8 mouse cellular contexts compared by ENCODE assay signal in genomic region chr5:65130528-65131210, GRCm38 (mm10). TPM values are rescaled to one million over a fixed set of nuclear protein-coding genes. Genes with fewer than 3 reads are reported as not detected.
DNase-seq lines count a peak whose midpoint lies in the region; ATAC-seq lines count a peak whose summit lies in the region.
"Had no signal": no experiment of that assay in that cellular context is flagged by ENCODE, and none has a peak within 500 bp of the region (broad histone marks: within the 10 kb centered on the region; RNA-seq: fewer than 3 reads in every experiment).

No protein-coding gene starts in this region.

- no peak for DNase-seq in liver, embryonic 11.5 days (ENCODE audit: low spot score)
- no peak for DNase-seq in liver
- DNase-seq in intestine, embryonic 14.5 days (ENCODE audit: low spot score) = peak; percentile 73
- DNase-seq in c-Kit-positive CD71-positive TER-119-positive erythroid progenitor cells, embryonic 14.5 days (ENCODE audit: low spot score) = no peak
- DNase-seq in spleen, adult 18-20 months = no peak

- H3K36me3 ChIP-seq in liver, embryonic 11.5 days (ENCODE audit: control insufficient read depth, insufficient read depth, low read length) = no peaks in the 10 kb centered on the region
- no peaks in the 10 kb centered on the region for H3K36me3 ChIP-seq in embryonic facial prominence, embryonic 12.5 days
- no peaks in the 10 kb centered on the region for H3K36me3 ChIP-seq in intestine, embryonic 14.5 days (ENCODE audit: control insufficient read depth, insufficient read depth, low read length)
- H3K36me3 ChIP-seq in midbrain, embryonic 13.5 days = no peaks in the 10 kb centered on the region

- H3K4me3 ChIP-seq in liver, embryonic 11.5 days (ENCODE audit: low read depth, low read length) = peak overlapping the region; percentile 21
- peak overlapping the region; percentile 41 for H3K4me3 ChIP-seq in embryonic facial prominence, embryonic 12.5 days
- H3K4me3 ChIP-seq in intestine, embryonic 14.5 days (ENCODE audit: low read depth, low read length) = peak overlapping the region; percentile 47
- H3K4me3 ChIP-seq in midbrain, embryonic 13.5 days (replicated peaks) = peak overlapping the region; percentile 62

- no peaks in the 10 kb centered on the region for H3K9me3 ChIP-seq in liver, embryonic 11.5 days (ENCODE audit: control insufficient read depth, low read length)
- no peaks in the 10 kb centered on the region for H3K9me3 ChIP-seq in embryonic facial prominence, embryonic 12.5 days
- H3K9me3 ChIP-seq in intestine, embryonic 14.5 days (ENCODE audit: control insufficient read depth, low read length) = no peaks in the 10 kb centered on the region
- no peaks in the 10 kb centered on the region for H3K9me3 ChIP-seq in midbrain, embryonic 13.5 days

- no peaks in the 10 kb centered on the region; the same call in 1 of the 2 replicates for H3K4me1 ChIP-seq in liver, embryonic 11.5 days (replicated peaks; ENCODE audit: control insufficient read depth, insufficient read depth, low read length)
- no peaks in the 10 kb centered on the region for H3K4me1 ChIP-seq in embryonic facial prominence, embryonic 12.5 days
- 0 out of 2 replicates have a peak, but pooled peaks cover 2% of the 10 kb centered on the region for H3K4me1 ChIP-seq in intestine, embryonic 14.5 days (replicated peaks; ENCODE audit: control insufficient read depth, insufficient read depth, low read length)
- peaks cover 19% of the 10 kb centered on the region for H3K4me1 ChIP-seq in midbrain, embryonic 13.5 days (replicated peaks)

- ATAC-seq in liver, embryonic 11.5 days (replicated peaks; ENCODE audit: low FRiP score) = no peak
- peak; percentile 68; the same call in 1 of the 2 replicates for ATAC-seq in embryonic facial prominence, embryonic 12.5 days (ENCODE audit: insufficient number of reproducible peaks, insufficient read depth, low FRiP score, low TSS enrichment)
- 0 out of 2 replicates have a peak, but pooled peaks have one; percentile 58 for ATAC-seq in intestine, embryonic 14.5 days (replicated peaks; ENCODE audit: low FRiP score, low TSS enrichment, low read depth)
- ATAC-seq in midbrain, embryonic 13.5 days = peak; percentile 95

- H3K4me2 ChIP-seq in liver, embryonic 11.5 days = peak overlapping the region; percentile 56
- peak overlapping the region; percentile 67 for H3K4me2 ChIP-seq in embryonic facial prominence, embryonic 12.5 days (replicated peaks)
- H3K4me2 ChIP-seq in intestine, embryonic 14.5 days (ENCODE audit: low read length) = peak overlapping the region; percentile 71
- H3K4me2 ChIP-seq in midbrain, embryonic 13.5 days (replicated peaks) = peak overlapping the region; percentile 70

- no peak overlapping the region for H3K9ac ChIP-seq in liver, embryonic 11.5 days (ENCODE audit: low read depth, low read length)
- peak overlapping the region; percentile 7; the same call in 1 of the 2 replicates for H3K9ac ChIP-seq in embryonic facial prominence, embryonic 12.5 days
- peak overlapping the region; percentile 25 for H3K9ac ChIP-seq in intestine, embryonic 14.5 days (ENCODE audit: low read length)
- H3K9ac ChIP-seq in midbrain, embryonic 13.5 days (replicated peaks) = peak overlapping the region; percentile 80

- no peaks in the 10 kb centered on the region for H3K27me3 ChIP-seq in liver, embryonic 11.5 days (replicated peaks; ENCODE audit: control insufficient read depth, insufficient read depth, low read length)
- H3K27me3 ChIP-seq in embryonic facial prominence, embryonic 12.5 days = no peaks in the 10 kb centered on the region
- H3K27me3 ChIP-seq in intestine, embryonic 14.5 days (replicated peaks; ENCODE audit: control insufficient read depth, insufficient read depth, low read length) = no peaks in the 10 kb centered on the region
- H3K27me3 ChIP-seq in midbrain, embryonic 13.5 days = no peaks in the 10 kb centered on the region

- H3K27ac ChIP-seq in liver, embryonic 11.5 days (ENCODE audit: low read depth, low read length) = no peak overlapping the region
- no peak overlapping the region for H3K27ac ChIP-seq in embryonic facial prominence, embryonic 12.5 days
- no peak overlapping the region for H3K27ac ChIP-seq in intestine, embryonic 14.5 days (ENCODE audit: low read depth)
- H3K27ac ChIP-seq in midbrain, embryonic 13.5 days = peak overlapping the region; percentile 84
- H3K27ac ChIP-seq: macrophage had no signal

- WGBS in liver, embryonic 11.5 days = 33% methylated on average over 12 of the region's 12 CpGs
- WGBS in embryonic facial prominence, embryonic 12.5 days = 2% methylated on average over 12 of the region's 12 CpGs
- 4% methylated on average over 12 of the region's 12 CpGs for WGBS in intestine, embryonic 14.5 days
- 2% methylated on average over 12 of the region's 12 CpGs for WGBS in midbrain, embryonic 13.5 days

RNA-seq across cellular contexts. Expression of gene Klhl5, which starts 23.3 kb away (rescaled TPM):
- 10.0 and 10.7 TPM in 2 replicates for polyA plus RNA-seq in liver, embryonic 11.5 days (2014; fragmentation: Nextera tagmentation; extraction: Ambion mirVana)
- polyA plus RNA-seq in embryonic facial prominence, embryonic 12.5 days (2016; fragmentation: Nextera tagmentation; extraction: Ambion mirVana) = 23.5 and 24.0 TPM in 2 replicates
- polyA plus RNA-seq in intestine, embryonic 14.5 days (2014; fragmentation: Nextera tagmentation; extraction: Ambion mirVana) = 15.8 and 16.8 TPM in 2 replicates
- polyA plus RNA-seq in midbrain, embryonic 13.5 days (2015; fragmentation: Nextera tagmentation; extraction: Ambion mirVana) = 42.3 and 46.7 TPM in 2 replicates

RNA-seq across cellular contexts. Expression of gene Tmem156, which starts 38.7 kb away (rescaled TPM):
- polyA plus RNA-seq in liver, embryonic 11.5 days (2014; fragmentation: Nextera tagmentation; extraction: Ambion mirVana) = 0.42 and 0.55 TPM in 2 replicates
- polyA plus RNA-seq in embryonic facial prominence, embryonic 12.5 days (2016; fragmentation: Nextera tagmentation; extraction: Ambion mirVana) = 0.19 TPM in 1 of 2 replicates, not detected in the other
- polyA plus RNA-seq in intestine, embryonic 14.5 days (2014; fragmentation: Nextera tagmentation; extraction: Ambion mirVana) = 0.74 and 0.82 TPM in 2 replicates
- polyA plus RNA-seq in midbrain, embryonic 13.5 days (2015; fragmentation: Nextera tagmentation; extraction: Ambion mirVana) = not detected in 2 replicates
